Mouse (Mus musculus) lung, postnatal 25 days (tissue): ENCODE data around the gene AC153137.1.
"Not testable (repeated sequence)": the region's sequence is repeated elsewhere in the genome, so short reads cannot be mapped to it uniquely, and the experiment has no call there.

Experiments used
- DNase-seq: peaks from one replicate; pipeline ENCODE4 v3.0.0; 2022; ENCODE audit warnings: low spot score

AC153137.1 gene

DNA sequence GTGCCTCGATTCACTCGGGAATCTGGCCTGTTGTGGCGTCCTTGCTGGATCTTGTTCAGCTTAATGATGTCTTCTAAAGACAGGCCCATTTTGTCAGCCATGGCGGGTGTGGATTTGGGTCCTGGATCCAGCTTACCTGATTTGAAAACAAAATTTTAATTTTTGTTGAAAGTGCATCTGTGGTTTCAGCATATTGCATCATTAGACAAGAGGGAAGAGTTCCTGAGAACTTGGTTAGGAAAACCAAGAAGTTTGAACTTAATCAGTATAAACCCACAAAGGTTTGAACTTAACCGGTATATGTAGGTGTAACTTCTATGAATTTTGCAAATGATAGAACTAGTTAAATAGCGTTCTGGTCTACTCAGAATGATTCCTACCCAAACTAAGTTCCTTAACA, at the start of gene AC153137.1:
Gene AC153137.1 (minus strand): TSS at position 101 of the 400 bp plus-strand sequence.
- not testable (repeated sequence) for DNase-seq

DNA sequence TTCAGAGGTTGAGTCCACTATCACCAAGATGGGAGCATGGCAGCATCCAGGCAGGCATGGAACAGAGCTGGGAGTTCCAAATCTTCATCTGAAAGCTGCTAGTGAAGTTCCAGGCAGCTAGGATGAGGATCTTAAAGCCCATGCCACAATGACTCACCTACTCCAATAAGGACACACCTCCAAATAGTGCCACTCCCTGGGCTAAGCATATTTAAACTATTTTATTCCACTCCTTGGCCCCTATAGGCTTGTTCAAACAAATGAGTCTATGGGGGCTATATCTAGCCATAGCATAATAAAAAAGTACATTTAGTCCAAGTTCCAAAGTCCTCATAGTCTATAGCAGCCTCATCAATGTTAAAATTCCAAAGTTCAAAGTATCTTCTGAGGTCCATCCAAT, 45.4 kb upstream of the AC153137.1 start:
- DNase-seq, result no peak

GRCm38 (mm10) chr1:31019283-31019682, 41.5 kb upstream of the AC153137.1 start:
- DNase-seq, result peak; percentile 37

DNA sequence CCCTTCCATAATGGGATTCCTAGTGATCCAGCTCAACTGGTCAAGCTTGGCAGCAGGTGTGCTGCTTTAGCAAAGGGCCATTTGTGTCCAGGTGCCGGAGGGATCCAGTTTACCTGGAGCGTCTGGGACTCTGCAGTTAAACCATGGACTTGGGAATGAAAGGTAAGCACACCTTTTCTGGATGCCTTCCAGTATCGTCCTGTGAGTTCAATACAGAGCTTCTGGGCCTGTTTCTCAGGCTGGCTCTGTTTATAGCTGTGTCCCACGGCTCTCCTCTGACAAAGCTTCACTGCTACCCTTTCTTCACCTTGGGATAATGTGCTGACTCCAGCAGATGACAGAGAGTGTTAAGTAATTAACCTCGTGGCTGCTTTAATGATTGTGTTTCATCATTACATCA, 39.6 kb upstream of the AC153137.1 start:
- DNase-seq, result no peak

DNA sequence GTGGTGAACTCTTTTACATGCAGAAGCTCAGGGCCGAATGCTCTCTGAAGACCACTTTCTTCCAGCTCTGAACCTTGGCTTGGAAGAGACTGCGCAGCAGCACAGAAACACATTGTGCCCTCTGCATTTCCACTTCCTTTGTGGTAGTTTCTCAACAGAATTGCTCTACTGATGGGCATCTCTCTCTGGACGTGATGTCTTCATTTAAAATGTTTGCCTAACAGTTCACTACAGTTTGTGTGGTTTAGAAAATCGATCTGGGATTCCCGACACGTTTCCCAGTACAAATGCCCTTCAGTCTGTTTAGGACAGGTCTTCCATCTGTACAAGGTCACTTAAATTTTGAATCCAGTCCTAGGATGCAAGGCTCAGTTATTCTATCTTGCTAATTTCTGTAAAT, 38.3 kb upstream of the AC153137.1 start:
- no peak for DNase-seq

- peak; percentile 26 for DNase-seq
These were observed 37.5 kb upstream of the AC153137.1 start for GRCm38 (mm10) chr1:31015261-31015660.

DNA sequence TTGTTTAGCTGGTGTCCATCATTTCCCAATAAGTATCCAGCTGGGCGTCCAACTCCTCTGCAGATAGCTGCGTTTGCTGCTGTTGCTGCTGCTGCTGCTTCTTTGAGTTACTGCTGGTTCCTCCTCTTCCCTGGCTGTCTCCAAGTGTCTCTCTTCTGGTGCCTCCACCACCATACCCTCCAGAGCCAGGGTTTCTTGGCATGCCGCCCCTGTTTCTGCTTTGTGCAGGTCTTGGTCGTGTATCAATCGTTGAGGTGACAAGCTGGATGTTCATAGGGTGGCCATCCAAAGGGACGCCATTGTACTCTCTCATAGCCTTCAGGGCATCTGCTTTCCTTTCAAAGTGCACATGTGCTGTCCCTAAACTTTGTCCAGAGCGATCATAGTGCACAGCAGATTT, 529 bp downstream of the AC153137.1 start:
- DNase-seq, result not testable (repeated sequence)

- no peak for DNase-seq
These were observed 26.0 kb downstream of the AC153137.1 start for GRCm38 (mm10) chr1:30951795-30952194.

DNA sequence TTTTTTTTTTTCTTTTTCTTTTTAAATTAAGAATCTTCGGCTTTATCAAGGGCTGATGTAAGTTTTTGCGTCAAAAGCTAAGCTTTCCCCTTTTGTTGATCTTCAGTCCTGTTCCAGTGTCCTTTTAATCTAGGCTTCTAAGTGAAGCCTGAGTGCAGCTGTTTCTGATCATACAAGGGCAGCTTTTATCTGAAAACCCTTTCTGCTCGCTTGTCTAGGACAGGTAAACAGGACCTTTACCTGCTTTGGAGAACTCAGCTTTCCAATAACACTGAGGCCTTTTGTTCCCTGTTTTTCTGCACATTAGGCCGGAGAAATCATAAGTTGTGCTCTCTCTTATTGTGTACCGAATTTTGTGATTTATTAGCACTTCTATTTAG, 27.3 kb downstream of the AC153137.1 start:
- no peak for DNase-seq

DNA sequence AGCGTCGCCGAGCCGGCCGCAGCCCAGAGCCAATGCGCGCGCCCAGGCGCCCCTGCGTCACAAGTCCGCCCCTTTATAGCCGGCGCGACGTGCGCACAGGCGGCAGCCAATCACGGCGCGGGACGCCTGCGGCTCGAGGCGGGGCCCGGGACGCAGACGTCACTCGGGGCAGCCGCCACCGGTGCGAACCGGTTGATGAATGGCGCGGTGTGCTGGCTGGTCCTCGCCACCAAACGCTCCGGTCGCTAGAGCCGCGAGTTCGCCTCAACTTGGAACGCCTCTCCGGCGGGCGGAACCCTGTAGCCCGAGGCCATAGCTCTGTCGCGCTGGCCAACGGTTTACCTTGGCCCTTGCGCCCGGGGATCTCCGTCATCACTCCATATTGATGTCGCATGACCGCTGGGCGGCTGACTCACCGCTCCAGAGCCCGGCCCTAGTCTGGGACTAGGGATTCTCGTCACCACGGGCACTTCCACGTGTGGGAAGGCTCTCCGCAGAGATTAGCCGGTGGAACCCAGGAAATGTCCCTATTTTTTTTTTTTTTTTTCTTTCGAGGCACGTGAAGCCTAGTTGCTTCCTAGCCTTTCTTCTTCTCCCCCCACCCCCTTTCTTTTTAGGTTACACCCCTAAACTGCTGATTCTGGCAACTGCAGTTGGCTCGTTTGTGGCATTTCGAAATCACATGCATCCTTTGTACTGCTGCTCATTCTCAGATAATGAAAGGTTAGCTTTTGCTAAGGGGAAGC, 27.9 kb downstream of the AC153137.1 start:
- peak; percentile 96 for DNase-seq

- peak; percentile 44 for DNase-seq
These were observed 28.7 kb downstream of the AC153137.1 start for GRCm38 (mm10) chr1:30948950-30949639.

GRCm38 (mm10) chr1:30948361-30948949, 29.3 kb downstream of the AC153137.1 start:
- peak; percentile 29 for DNase-seq

DNA sequence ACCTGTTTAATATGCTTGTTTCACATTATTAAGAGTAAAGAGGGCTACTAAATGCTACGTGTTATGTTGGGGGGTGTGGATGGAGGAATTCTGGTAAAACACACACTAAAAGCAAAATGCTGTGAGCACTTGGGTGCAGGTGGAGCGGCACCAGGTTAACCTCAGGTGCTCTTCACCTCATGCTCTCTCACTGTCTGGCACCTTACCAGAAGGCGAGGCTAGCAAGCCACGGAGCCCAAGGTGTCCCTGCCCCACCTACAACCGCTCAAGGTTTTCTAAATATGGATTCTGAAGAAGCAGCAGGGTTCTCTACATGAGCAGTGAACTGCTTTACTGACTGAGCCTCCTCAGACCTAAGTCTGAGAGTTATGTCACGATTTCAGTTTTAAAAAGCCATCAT, 32.6 kb downstream of the AC153137.1 start:
- peak; percentile 40 for DNase-seq

GRCm38 (mm10) chr1:30940571-30940970, 37.2 kb downstream of the AC153137.1 start:
- DNase-seq, result no peak

GRCm38 (mm10) chr1:30938392-30938791, 39.4 kb downstream of the AC153137.1 start:
- no peak for DNase-seq

- no peak for DNase-seq
These were observed 40.3 kb downstream of the AC153137.1 start for GRCm38 (mm10) chr1:30937396-30937965.

GRCm38 (mm10) chr1:30936488-30936887, 41.3 kb downstream of the AC153137.1 start:
- no peak for DNase-seq

- DNase-seq, result no peak
These were observed 46.9 kb downstream of the AC153137.1 start for GRCm38 (mm10) chr1:30930823-30931222.

DNA sequence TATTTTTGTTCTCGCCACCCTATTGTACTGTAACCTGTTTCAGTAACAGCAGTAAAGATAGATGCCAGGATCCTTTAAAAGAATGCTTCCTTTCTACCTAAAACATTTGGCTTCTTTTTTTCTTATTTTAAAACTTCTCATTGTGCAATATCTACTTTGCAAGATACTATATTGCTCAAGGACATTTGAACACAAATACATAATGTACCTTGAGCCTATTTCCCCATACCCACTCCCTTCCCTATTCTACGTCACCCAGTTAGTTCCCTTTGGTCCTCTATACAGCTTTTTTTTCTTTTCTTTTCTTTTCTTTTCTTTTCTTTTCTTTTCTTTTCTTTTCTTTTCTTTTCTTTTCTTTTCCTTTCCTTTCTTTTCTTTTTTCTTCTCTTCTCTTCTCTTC, 47.6 kb downstream of the AC153137.1 start:
- DNase-seq, result no peak
